Mouse (Mus musculus): ENCODE measurements at regions not wholly inside any gene's neighbourhood (a gene's known extent, or its start where the extent isn't known, plus 50 kb on each side); places are given as distances from the start of the nearest gene placed in this dataset.
A peak's percentile ranks its signal among the peaks of the same experiment; 100 is the strongest.

GRCm38 (mm10) chrX:86438238-86438637 is 133.3 kb upstream of the Mageb4 start:
- DNase-seq (ENCODE audit: low spot score): peak; percentile 34
